Mouse (Mus musculus) heart, postnatal 25 days (tissue): ENCODE measurements around the gene Slc33a1. TPM values are rescaled to one million over a fixed set of nuclear protein-coding genes. Genes with fewer than 3 reads are reported as not detected.
A peak's percentile ranks its signal among the peaks of the same experiment; 100 is the strongest.

ENCODE experiments used
- DNase-seq: peaks from one replicate; pipeline ENCODE4 v3.0.0; 2022; ENCODE audit warnings: low spot score
- intact Hi-C: fragments of 180-260 bp; cut with DNase I; formaldehyde crosslinking; loops from one replicate; pipeline ENCODE4 v1.15.1; 2025
- total RNA-seq, 2 experiments: library from RNA; stranded (reverse); gene quantifications; 2 replicates each; pipeline ENCODE4 v1.2.3; 2021

Gene Slc33a1
- 10 to 100 TPM; 12.5 to 12.7 TPM for total RNA-seq

- peak; percentile 97 for DNase-seq
- intact Hi-C loops = loop anchor here (10.0 kb wide), 1 partner anchor 820 kb away; no protein-coding TSS in a partner anchor
These were observed at the start of gene Slc33a1 for GRCm38 (mm10) chr3:63964100-63964921. Slc33a1 (minus strand) TSS chr3:63964768.

- intact Hi-C loops = no loop called here
- DNase-seq = no peak
These were observed 24.3 kb upstream of the Slc33a1 start for GRCm38 (mm10) chr3:63988722-63989440.

GRCm38 (mm10) chr3:63986656-63987055 lies 22.1 kb upstream of the Slc33a1 start:
- intact Hi-C loops = no loop called here
- DNase-seq = no peak

- DNase-seq = no peak
- intact Hi-C loops = no loop called here
These were observed 13.3 kb upstream of the Slc33a1 start for GRCm38 (mm10) chr3:63977895-63978294.

GRCm38 (mm10) chr3:63975955-63976908 lies 11.7 kb upstream of the Slc33a1 start, which contains the start of gene Gmps:
Gmps (plus strand) TSS chr3:63976106.
- DNase-seq = peak; percentile 89
- intact Hi-C loops = no loop called here

GRCm38 (mm10) chr3:63965929-63966328 lies 1.4 kb upstream of the Slc33a1 start:
- DNase-seq = no peak
- intact Hi-C loops = loop anchor here (10.0 kb wide), 1 partner anchor 819 kb away; no protein-coding TSS in a partner anchor

- intact Hi-C loops = loop anchor here (10.0 kb wide), 1 partner anchor 820 kb away; no protein-coding TSS in a partner anchor
- DNase-seq = no peak
These were observed 318 bp upstream of the Slc33a1 start for GRCm38 (mm10) chr3:63964922-63965249.

- no peak for DNase-seq
- intact Hi-C loops = loop anchor here (2.0 to 10.0 kb wide), 2 partner anchors 35 to 821 kb away; partner anchors contain the start of gene E130311K13Rik
These were observed 1.0 kb downstream of the Slc33a1 start for GRCm38 (mm10) chr3:63963421-63964099.

GRCm38 (mm10) chr3:63949837-63950236 lies 14.7 kb downstream of the Slc33a1 start:
- DNase-seq = no peak
- intact Hi-C loops = no loop called here

GRCm38 (mm10) chr3:63941204-63941850 lies 23.2 kb downstream of the Slc33a1 start:
- intact Hi-C loops = no loop called here
- DNase-seq = no peak

GRCm38 (mm10) chr3:63938928-63939327 lies 25.6 kb downstream of the Slc33a1 start:
- intact Hi-C loops = no loop called here
- DNase-seq = no peak

GRCm38 (mm10) chr3:63928878-63929859 lies 35.4 kb downstream of the Slc33a1 start, which contains the start of gene E130311K13Rik:
E130311K13Rik (minus strand) TSS chr3:63929472.
- DNase-seq = peak; percentile 76
- intact Hi-C loops = loop anchor here (2.0 to 5.0 kb wide), 2 partner anchors 34 to 372 kb away; no protein-coding TSS in a partner anchor

- DNase-seq = no peak
- intact Hi-C loops = no loop called here
These were observed 44.9 kb downstream of the Slc33a1 start for GRCm38 (mm10) chr3:63919634-63920033.

GRCm38 (mm10) chr3:63910301-63910700 lies 54.3 kb downstream of the Slc33a1 start:
- intact Hi-C loops = no loop called here
- no peak for DNase-seq

GRCm38 (mm10) chr3:63905241-63905640 lies 59.3 kb downstream of the Slc33a1 start:
- intact Hi-C loops = no loop called here
- DNase-seq = no peak

GRCm38 (mm10) chr3:63904157-63904556 lies 60.4 kb downstream of the Slc33a1 start:
- DNase-seq = no peak
- intact Hi-C loops = no loop called here

GRCm38 (mm10) chr3:63900021-63900571 lies 64.5 kb downstream of the Slc33a1 start:
- no peak for DNase-seq
- intact Hi-C loops = no loop called here
